Mouse (Mus musculus) kidney, adult 18-20 months (tissue): ENCODE data around the gene 9230110F15Rik.
"Not testable (repeated sequence)": the region's sequence is repeated elsewhere in the genome, so short reads cannot be mapped to it uniquely, and the experiment has no call there.

ENCODE experiments used
- DNase-seq: peaks from one replicate; pipeline ENCODE4 v3.0.0; 2021

9230110F15Rik gene

GRCm38 (mm10) chr9:35844050-35844449 lies at the start of gene 9230110F15Rik:
9230110F15Rik (minus strand) TSS chr9:35844150.
- DNase-seq = no peak

- DNase-seq = not testable (repeated sequence)
Observed at GRCm38 (mm10) chr9:35893112-35893511, 49.2 kb upstream of the 9230110F15Rik start.

GRCm38 (mm10) chr9:35817881-35818280 lies 26.1 kb downstream of the 9230110F15Rik start:
- not testable (repeated sequence) for DNase-seq

- no peak for DNase-seq
Observed at GRCm38 (mm10) chr9:35798146-35798545, 45.8 kb downstream of the 9230110F15Rik start.

- DNase-seq = no peak
Observed at GRCm38 (mm10) chr9:35790001-35790400, 53.9 kb downstream of the 9230110F15Rik start, which contains the start of the genes Gm27235 and D730048I06Rik. Gm27235 (minus strand) TSS chr9:35790101. D730048I06Rik (minus strand) TSS chr9:35790112.
